Mouse (Mus musculus): ENCODE results near the gene Gtpbp10. TPM values are rescaled to one million over a fixed set of nuclear protein-coding genes. Genes with fewer than 3 reads are reported as not detected.

The Gtpbp10 gene
- polyA plus RNA-seq, 1 experiment from 2014 or later: 6.3 TPM

DNA sequence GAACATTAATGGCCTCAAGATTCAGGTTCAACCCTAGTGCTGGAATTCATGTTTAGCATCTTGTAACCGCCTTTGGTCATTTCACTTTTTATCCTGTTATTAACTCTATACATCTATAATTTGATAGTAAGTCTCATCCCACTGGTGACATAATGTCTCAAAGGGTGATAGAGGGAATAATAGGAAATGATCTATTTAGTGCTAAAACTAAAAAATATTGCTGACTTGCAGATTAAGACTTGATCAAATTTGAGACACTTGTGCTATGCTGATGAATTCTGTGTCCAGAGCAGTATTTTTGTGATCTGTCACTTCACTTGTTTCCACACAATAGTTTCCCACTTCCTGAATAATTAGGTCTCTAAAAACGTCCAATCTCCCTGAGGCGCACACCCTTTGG lies 47.9 kb downstream of the Gtpbp10 start:
- Histone ChIP-seq H3K27ac (no peak overlapping the region), H3K79me2 (ENCODE audit: inconsistent target) (no peaks in the 10 kb centered on the region), H3K36me3 (ENCODE audit: inconsistent target) (no peaks in the 10 kb centered on the region), H3K4me3 (ENCODE audit: inconsistent target) (no peak overlapping the region)
- WGBS (ENCODE audit: missing documents): 74% methylated on average over 3 of the region's 3 CpGs

DNA sequence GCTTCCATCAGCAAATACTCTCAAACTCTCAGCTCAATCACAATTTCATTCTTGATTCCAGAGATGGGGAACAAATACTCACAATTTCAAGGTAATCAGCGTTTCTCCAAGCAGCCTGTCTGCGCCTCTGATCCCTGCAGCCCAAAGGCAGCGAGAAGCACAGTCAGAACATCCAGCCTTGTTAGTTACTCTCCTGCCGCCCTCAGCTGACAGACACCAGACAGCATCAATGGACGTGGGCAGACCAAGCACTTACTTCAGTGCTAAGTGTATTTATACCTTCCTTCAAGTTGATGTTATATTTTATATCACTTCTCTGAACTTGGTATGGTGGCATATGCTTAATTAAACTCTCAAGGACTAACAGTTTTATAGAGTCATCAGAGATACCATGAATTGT lies 48.3 kb downstream of the Gtpbp10 start:
- no peak overlapping the region for H3K27ac ChIP-seq
- no peaks in the 10 kb centered on the region for H3K36me3 ChIP-seq (ENCODE audit: inconsistent target)
- 96% methylated on average over 5 of the region's 5 CpGs for WGBS (ENCODE audit: missing documents)
- H3K4me3 ChIP-seq (ENCODE audit: inconsistent target): no peak overlapping the region
- H3K79me2 ChIP-seq (ENCODE audit: inconsistent target): no peaks in the 10 kb centered on the region

DNA sequence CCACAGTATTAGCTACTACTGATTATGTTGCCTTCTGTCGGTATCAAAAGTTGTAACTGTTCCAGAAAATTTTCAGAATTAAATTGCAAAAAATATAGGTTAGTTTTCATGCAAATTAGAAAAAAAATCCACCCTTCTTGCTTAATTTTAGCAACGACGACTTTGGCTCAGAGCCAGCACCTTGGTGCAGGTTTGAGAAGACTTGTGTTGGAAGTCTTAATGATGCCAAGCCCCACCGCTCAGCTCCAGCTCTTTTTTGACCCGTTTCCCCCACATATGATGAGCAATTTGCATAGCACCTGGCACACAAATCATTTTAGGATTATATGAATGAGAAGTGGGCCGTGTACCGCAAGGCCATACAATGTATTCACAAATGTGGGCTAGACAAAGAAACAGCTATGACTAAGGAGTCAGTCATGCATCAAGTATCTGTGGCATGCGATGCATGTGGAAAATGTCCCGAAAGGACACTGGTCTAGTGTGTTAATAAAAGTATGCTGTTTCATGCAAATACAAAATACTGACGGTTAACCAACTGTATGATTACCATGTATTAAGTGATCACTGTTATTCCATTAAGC lies 48.9 kb downstream of the Gtpbp10 start:
- Histone ChIP-seq H3K36me3 (ENCODE audit: inconsistent target) (no peaks in the 10 kb centered on the region), H3K27ac (no peak overlapping the region), H3K79me2 (ENCODE audit: inconsistent target) (no peaks in the 10 kb centered on the region), H3K4me3 (ENCODE audit: inconsistent target) (no peak overlapping the region)
- WGBS (ENCODE audit: missing documents): 95% methylated on average over 10 of the region's 10 CpGs

DNA sequence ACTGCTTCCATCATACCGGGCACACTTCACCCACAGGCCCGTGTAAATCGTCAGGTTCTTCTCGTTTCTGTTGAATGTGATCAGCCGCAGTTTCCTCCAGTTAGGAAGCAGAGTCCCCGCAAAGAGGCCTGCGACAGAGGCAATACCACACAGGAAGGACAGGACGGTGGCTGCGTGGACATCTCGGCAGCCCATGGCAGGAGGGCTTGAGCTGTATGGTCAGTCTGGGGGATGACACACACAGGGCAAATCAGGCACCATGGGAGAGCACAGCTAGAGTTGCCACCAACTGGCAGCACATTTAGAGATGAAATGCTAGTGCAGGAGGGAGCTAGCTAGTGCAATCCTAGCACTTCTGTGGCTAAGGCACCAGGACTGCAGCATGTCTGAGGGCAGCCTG lies 51.1 kb downstream of the Gtpbp10 start:
- Histone ChIP-seq H3K27ac (no peak overlapping the region), H3K79me2 (ENCODE audit: inconsistent target) (no peaks in the 10 kb centered on the region), H3K4me3 (ENCODE audit: inconsistent target) (no peak overlapping the region), H3K36me3 (ENCODE audit: inconsistent target) (no peaks in the 10 kb centered on the region)
- 86% methylated on average over 8 of the region's 10 CpGs for WGBS (ENCODE audit: missing documents)

DNA sequence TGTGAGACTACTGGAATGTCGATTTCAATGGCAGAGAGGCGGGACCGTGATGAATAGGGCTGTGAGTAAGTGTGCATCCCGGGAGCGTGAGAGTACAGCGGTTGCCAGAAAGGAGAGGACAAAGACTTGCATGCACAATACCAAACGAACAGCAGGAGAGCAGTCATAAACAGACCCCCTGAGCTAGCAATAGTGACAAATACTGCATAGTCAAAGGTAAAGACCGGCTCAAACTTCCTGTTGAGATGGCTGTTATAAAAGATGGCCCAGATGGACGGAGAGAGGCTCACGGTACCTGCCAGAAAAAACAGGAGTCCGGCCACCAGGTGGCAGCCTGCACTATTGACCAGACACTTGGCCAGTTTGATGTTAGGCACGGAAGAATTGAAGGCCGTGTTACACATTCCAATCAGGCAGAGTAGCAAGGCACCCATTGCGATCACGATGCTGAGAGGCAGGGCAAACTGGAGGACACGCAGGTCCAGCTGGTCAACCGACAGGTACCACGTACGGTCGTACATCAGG lies 51.6 kb downstream of the Gtpbp10 start:
- Histone ChIP-seq H3K27ac (no peak overlapping the region), H3K36me3 (ENCODE audit: inconsistent target) (no peaks in the 10 kb centered on the region), H3K4me3 (ENCODE audit: inconsistent target) (no peak overlapping the region), H3K79me2 (ENCODE audit: inconsistent target) (no peaks in the 10 kb centered on the region)
- WGBS (ENCODE audit: missing documents): 84% methylated on average over 19 of the region's 20 CpGs

DNA sequence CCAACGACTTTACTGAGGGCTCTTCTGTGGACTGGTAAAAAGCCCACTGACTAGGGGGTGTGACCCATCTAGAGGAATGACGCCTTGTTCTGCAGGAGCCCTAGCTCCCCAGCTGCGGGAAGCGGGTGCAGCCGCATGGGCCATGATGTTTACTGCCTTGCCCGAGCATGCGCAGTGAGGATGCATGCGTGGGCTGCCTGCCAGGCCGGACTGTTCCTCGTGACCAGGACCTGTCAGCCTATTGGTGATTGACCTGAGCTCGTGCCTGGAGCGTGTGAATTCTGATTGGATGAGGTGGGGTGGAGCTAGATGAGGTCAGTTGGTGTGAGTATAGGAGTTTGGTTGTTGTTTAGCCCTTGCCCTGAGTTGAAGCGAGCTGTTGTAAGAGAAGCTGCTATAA lies 54.9 kb downstream of the Gtpbp10 start:
- 91% methylated on average over 13 of the region's 13 CpGs for WGBS (ENCODE audit: missing documents)
- Histone ChIP-seq H3K27ac (no peak overlapping the region), H3K79me2 (ENCODE audit: inconsistent target) (no peaks in the 10 kb centered on the region), H3K36me3 (ENCODE audit: inconsistent target) (no peaks in the 10 kb centered on the region), H3K4me3 (ENCODE audit: inconsistent target) (no peak overlapping the region)

DNA sequence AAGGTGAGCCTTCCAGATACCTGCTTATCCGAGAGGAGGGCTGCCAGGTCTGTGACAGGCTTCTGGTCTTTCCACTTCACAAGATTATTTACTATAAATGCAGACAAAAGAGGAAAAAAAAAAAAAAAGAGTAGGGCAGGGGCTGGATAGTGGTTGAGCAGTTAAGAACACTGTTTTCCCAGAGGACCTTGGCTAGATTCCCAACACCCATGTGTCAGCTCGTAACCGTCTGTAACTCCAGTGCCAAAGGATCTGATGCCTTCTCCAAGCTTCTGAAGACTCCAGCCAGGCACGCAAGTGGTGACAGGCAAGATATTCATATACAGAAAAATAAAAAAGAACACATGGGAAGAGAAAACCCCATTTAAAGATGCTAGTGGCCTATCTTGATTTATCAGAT lies 56.0 kb downstream of the Gtpbp10 start:
- WGBS (ENCODE audit: missing documents): 100% methylated on average over 4 of the region's 4 CpGs
- no peaks in the 10 kb centered on the region for H3K79me2 ChIP-seq (ENCODE audit: inconsistent target)
- H3K4me3 ChIP-seq (ENCODE audit: inconsistent target): no peak overlapping the region
- no peaks in the 10 kb centered on the region for H3K36me3 ChIP-seq (ENCODE audit: inconsistent target)
- no peak overlapping the region for H3K27ac ChIP-seq

DNA sequence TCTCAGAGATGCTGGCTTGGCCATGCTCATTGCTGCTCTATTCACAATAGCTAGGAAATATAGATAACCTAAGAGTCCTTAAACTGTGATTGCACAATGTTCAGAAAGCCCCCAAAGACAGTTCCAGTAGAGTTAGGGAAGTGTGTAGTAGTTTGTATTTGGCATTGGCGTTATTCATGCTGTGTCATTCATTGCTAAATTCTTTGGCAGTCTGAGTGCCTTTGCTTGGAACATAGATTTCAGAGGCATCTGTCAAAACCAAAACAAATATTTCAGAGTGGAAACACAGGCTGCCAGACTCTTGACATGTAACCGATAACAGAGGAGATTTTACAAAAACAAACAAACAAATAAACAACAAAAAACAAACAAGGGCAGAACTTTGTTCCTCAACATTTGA lies 57.8 kb downstream of the Gtpbp10 start:
- Histone ChIP-seq H3K27ac (no peak overlapping the region), H3K79me2 (ENCODE audit: inconsistent target) (no peaks in the 10 kb centered on the region), H3K36me3 (ENCODE audit: inconsistent target) (no peaks in the 10 kb centered on the region), H3K4me3 (ENCODE audit: inconsistent target) (no peak overlapping the region)
- WGBS (ENCODE audit: missing documents): 45% methylated on average over 2 of the region's 2 CpGs

DNA sequence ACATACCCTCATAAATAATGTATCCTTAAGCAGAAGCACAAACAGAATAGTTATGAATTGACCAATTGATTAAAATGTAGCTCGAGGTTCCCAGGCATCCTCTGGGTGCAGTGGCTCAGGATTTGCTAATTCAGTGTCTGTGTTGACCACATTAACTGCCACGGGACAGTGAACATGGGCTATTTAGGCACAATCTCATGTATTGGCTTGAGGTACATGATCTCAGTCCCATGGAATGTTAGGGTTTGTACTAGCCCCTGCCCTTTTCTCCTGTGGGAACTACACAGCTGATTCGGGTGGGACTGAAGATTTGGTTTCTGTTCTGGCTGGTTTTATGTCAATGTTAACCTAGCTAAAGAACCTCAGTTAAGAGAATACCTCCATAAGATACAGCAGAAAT lies 62.9 kb downstream of the Gtpbp10 start:
- H3K27ac ChIP-seq: no peak overlapping the region
- no peaks in the 10 kb centered on the region for H3K79me2 ChIP-seq (ENCODE audit: inconsistent target)
- WGBS (ENCODE audit: missing documents): 84% methylated on average over 3 of the region's 3 CpGs
- H3K4me3 ChIP-seq (ENCODE audit: inconsistent target): no peak overlapping the region
- no peaks in the 10 kb centered on the region for H3K36me3 ChIP-seq (ENCODE audit: inconsistent target)

DNA sequence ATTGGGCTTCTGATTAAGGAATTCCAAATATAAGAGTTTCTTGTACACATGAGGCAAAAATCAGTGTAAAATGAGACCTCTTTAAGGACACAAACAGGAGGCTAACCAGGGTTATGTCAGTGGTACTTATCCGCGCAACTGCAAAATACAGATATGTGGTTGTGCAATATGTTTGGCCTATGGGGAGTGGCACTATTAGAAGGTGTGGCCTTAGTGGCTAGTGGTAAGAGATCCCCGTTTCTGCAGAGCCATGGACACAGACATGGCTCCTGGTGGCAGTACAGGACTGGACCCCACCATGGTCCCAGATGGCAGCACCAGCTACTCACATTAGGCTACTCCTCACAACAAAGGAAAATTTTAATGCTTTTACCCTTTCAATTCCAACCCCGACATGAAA lies 64.3 kb downstream of the Gtpbp10 start:
- H3K79me2 ChIP-seq (ENCODE audit: inconsistent target): no peaks in the 10 kb centered on the region
- no peak overlapping the region for H3K4me3 ChIP-seq (ENCODE audit: inconsistent target)
- no peak overlapping the region for H3K27ac ChIP-seq
- no peaks in the 10 kb centered on the region for H3K36me3 ChIP-seq (ENCODE audit: inconsistent target)
- 66% methylated on average over 4 of the region's 4 CpGs for WGBS (ENCODE audit: missing documents)

DNA sequence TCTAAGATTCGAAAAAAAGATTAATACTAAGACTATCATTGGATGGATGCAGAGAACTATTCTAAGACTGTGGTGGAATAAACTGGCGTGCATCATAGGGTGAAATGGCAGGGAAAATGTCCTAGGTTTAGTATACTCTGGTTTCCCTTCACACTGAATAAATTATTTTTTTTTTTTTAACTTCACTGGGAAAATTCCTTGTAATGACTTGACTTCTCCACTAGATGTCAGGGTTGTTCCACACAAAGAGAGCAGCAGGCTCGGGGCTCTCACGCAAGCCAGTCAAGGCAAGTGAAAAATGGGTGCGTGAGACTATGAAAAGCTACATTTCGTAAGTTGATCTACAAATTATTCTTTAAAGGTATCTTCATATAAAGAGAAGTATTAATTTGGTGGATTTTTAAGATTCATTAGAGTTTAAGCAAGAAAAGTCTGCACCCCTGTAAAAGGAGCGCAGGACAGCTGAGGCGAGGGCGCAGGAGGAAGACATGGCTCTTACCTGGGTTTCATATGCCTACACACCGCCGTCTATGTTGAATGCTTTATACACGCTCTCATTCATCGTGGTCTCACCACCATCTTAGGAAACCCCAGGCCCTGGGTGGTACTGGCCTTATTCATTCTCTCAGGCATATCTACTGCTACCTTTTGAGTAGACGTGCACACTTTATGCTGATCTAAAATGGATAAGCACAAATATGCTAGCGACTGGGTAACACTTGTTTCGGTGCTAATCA lies 64.9 kb downstream of the Gtpbp10 start:
- WGBS (ENCODE audit: missing documents): 46% methylated on average over 16 of the region's 16 CpGs
- Histone ChIP-seq H3K79me2 (ENCODE audit: inconsistent target) (no peaks in the 10 kb centered on the region), H3K27ac (no peak overlapping the region), H3K4me3 (ENCODE audit: inconsistent target) (no peak overlapping the region), H3K36me3 (ENCODE audit: inconsistent target) (no peaks in the 10 kb centered on the region)

DNA sequence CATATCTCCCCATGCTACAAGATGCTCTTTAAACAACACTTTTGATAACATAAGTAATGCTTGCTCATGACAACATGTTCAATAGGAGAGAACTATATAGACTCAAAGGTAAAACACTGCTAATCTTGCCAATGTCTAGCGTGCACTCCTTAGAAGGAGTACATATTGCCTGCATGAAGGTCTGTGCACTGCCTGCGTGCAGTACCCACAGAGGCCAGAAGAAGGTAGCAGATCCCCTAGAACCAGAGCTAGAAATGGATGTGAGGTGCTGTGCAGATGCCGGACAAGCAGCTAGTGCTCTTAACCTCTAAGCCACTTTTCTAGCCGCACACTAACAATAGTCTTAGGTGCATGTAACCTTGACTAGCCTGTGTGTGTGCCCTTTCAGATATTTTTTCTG lies 67.2 kb downstream of the Gtpbp10 start:
- WGBS (ENCODE audit: missing documents): 98% methylated on average over 4 of the region's 4 CpGs
- Histone ChIP-seq H3K36me3 (ENCODE audit: inconsistent target) (no peaks in the 10 kb centered on the region), H3K27ac (no peak overlapping the region), H3K4me3 (ENCODE audit: inconsistent target) (no peak overlapping the region), H3K79me2 (ENCODE audit: inconsistent target) (no peaks in the 10 kb centered on the region)

Other genes with a start within 250 kb of the Gtpbp10 start
- 11.0 to 49.4 TPM (median 15.5 TPM) in 3 replicates for gene Cdk14, start 139.2 kb downstream of the Gtpbp10 start, polyA plus RNA-seq (2018)
- not detected in 3 replicates for gene 1700015F17Rik, start 80.4 kb downstream of the Gtpbp10 start, polyA plus RNA-seq (2018)
- gene Cldn12, start 44.6 kb downstream of the Gtpbp10 start, polyA plus RNA-seq (2018): 0.95 to 2.1 TPM (median 1.6 TPM) in 3 replicates
- gene Gm8773, start 14.3 kb upstream of the Gtpbp10 start, polyA plus RNA-seq (2018): not detected in 3 replicates
- not detected in 3 replicates for gene Cfap69, start 104.7 kb upstream of the Gtpbp10 start, polyA plus RNA-seq (2018)
- gene Steap2, start 135.0 kb upstream of the Gtpbp10 start, polyA plus RNA-seq (2018): not detected in 3 replicates
- gene Steap1, start 189.8 kb upstream of the Gtpbp10 start, polyA plus RNA-seq (2018): not detected in 3 replicates

Measured in macrophage (primary cell).